9 mouse cellular contexts compared by ENCODE assay signal in the genomic region with DNA sequence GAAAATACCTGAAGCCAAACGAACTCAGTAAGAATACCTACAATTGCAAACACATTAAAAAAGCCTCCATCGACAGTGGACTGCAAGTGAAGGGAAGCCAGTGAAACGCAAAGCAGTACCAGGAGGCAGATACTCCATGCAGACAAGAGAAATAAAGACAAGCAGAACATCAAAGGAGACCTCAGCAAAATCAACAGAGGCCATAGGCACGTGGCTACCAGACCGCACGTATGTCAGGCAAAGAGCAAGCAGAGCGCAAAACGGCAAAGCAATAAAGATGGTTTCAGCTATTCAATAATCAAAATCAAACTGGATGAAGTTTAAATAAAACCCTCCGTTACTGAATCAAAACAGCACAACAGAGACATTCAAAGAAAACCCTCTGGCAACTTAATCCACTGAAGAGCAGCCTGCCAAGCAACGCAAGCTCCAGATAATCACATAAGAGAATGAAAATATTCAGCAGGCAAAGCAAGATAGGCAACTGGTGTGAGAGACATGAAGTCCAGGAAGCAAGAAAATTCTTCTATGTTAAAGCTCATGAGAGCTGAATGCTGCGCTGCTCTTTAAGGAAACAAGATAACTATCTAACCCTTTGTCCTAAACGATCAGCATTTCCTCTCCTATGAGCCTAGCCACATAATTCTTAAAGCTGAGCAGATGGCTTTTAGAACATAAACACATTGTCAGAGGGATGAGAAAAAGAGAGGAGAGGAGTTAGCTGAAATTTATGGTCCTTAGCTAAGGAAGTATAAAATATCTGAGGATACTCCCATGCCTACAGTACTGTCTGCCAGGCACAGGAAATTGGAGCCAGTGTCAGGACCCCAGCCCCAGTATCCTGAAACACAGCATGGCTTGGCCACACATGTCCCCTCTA.
DNase-seq lines count a peak whose midpoint lies in the region; ATAC-seq and TF ChIP-seq lines count a peak whose summit lies in the region.
"Had no signal": no experiment of that assay in that cellular context is flagged by ENCODE, and none has a peak within 500 bp of the region (broad histone marks: within the 10 kb centered on the region; RNA-seq: fewer than 3 reads in every experiment).

No protein-coding gene starts in this region.

- no peak for TF ChIP-seq RAD21 in MEL (IDR thresholded peaks at IDR 0.05; ENCODE audit: low read depth, low read length)

- H3K27me3 ChIP-seq in MEL (ENCODE audit: control insufficient read depth in 1 of 2, insufficient read depth in 2 of 2, low read length in 2 of 2), result no peaks in the 10 kb centered on the region
- no peaks in the 10 kb centered on the region for H3K27me3 ChIP-seq in midbrain, embryonic 16.5 days (ENCODE audit: control insufficient read depth, insufficient read depth, low read depth, low read length)
- no peaks in the 10 kb centered on the region for H3K27me3 ChIP-seq in hindbrain, embryonic 12.5 days

- no peak overlapping the region for H3K4me3 ChIP-seq in layer of hippocampus, adult 2 months
- peak overlapping the region; percentile 30 to 43 for H3K4me3 ChIP-seq in MEL (ENCODE audit: control insufficient read depth in 1 of 2, insufficient read depth in 1 of 2, low read depth in 2 of 2, low read length in 2 of 2)
- no peak overlapping the region for H3K4me3 ChIP-seq in midbrain, embryonic 16.5 days (ENCODE audit: low read depth, low read length)
- no peak overlapping the region for H3K4me3 ChIP-seq in hindbrain, embryonic 12.5 days

- H3K4me2 ChIP-seq in midbrain, embryonic 16.5 days (ENCODE audit: low read length), result no peak overlapping the region
- H3K4me2 ChIP-seq in hindbrain, embryonic 12.5 days (replicated peaks), result no peak overlapping the region

- peak overlapping the region; percentile 66 for H3K9ac ChIP-seq in MEL (ENCODE audit: control insufficient read depth, low read depth, low read length, poor library complexity, severe bottlenecking)
- H3K9ac ChIP-seq in midbrain, embryonic 16.5 days (ENCODE audit: low read depth, low read length), result no peak overlapping the region
- no peak overlapping the region for H3K9ac ChIP-seq in hindbrain, embryonic 12.5 days

- DNase-seq in layer of hippocampus, adult 2 months (ENCODE audit: low spot score in 2 of 2), result no peak
- DNase-seq in layer of hippocampus, postnatal 10 days (ENCODE audit: low spot score in 2 of 2), result no peak
- peak; percentile 66 for DNase-seq in MEL (ENCODE audit: low read depth, low spot score)
- peak; percentile 42 for DNase-seq in embryo, embryonic 10.5 days (ENCODE audit: low spot score)
- DNase-seq in gastrocnemius, postnatal 4 days (ENCODE audit: low spot score in 2 of 2), result no peak
- DNase-seq: right cerebral cortex, adult 18-20 months had no signal

- TF ChIP-seq CTCF in layer of hippocampus, adult 2 months (conservative IDR thresholded peaks at IDR 0.05), result no peak
- no peak for TF ChIP-seq CTCF in MEL (IDR thresholded peaks at IDR 0.05 in 2 of 3, conservative IDR thresholded peaks at IDR 0.05 in 1 of 3; ENCODE audit: control insufficient read depth in 1 of 3, insufficient read depth in 1 of 3, low read depth in 2 of 3, low read length in 3 of 3, poor library complexity in 1 of 3, severe bottlenecking in 1 of 3)

- peak overlapping the region; percentile 61 for H3K27ac ChIP-seq in layer of hippocampus, adult 2 months
- H3K27ac ChIP-seq in MEL (ENCODE audit: control insufficient read depth, low read depth, low read length), result peak overlapping the region; percentile 97
- no peak overlapping the region for H3K27ac ChIP-seq in midbrain, embryonic 16.5 days (ENCODE audit: low read length)
- no peak overlapping the region for H3K27ac ChIP-seq in hindbrain, embryonic 12.5 days

- peak; percentile 66; the same call in 1 of the 2 replicates for ATAC-seq in midbrain, embryonic 16.5 days
- ATAC-seq in cerebellum, adult (ENCODE audit: insufficient number of reproducible peaks, low FRiP score, low TSS enrichment), result no peak
- no peak for ATAC-seq in hindbrain, embryonic 12.5 days (ENCODE audit: low FRiP score)

- peaks cover 0 to 49% of the 10 kb centered on the region in 2 experiments; a peak in 2 of 4 replicates for H3K36me3 ChIP-seq in MEL (ENCODE audit: control insufficient read depth in 1 of 2, insufficient read depth in 2 of 2, low read length in 2 of 2)
- H3K36me3 ChIP-seq in midbrain, embryonic 16.5 days (ENCODE audit: control insufficient read depth, insufficient read depth, low read length), result no peaks in the 10 kb centered on the region
- H3K36me3 ChIP-seq in hindbrain, embryonic 12.5 days, result no peaks in the 10 kb centered on the region

- no peaks in the 10 kb centered on the region for H3K79me2 ChIP-seq in MEL (ENCODE audit: control insufficient read depth, insufficient read depth, low read length, poor library complexity)

- 0 out of 4 replicates have a peak, but pooled peaks of 1 of the 2 experiments have one; percentile 26 for TF ChIP-seq POLR2A in MEL (IDR thresholded peaks at IDR 0.05; ENCODE audit: control insufficient read depth in 1 of 2, insufficient read depth in 1 of 2, low read depth in 1 of 2, low read length in 2 of 2, poor library complexity in 1 of 2)

- no peaks in the 10 kb centered on the region for H3K9me3 ChIP-seq in MEL (replicated peaks; ENCODE audit: insufficient read depth, low read length)
- no peaks in the 10 kb centered on the region for H3K9me3 ChIP-seq in midbrain, embryonic 16.5 days (replicated peaks; ENCODE audit: control insufficient read depth, low read length, poor library complexity, severe bottlenecking)
- no peaks in the 10 kb centered on the region for H3K9me3 ChIP-seq in hindbrain, embryonic 12.5 days (replicated peaks)

- WGBS in midbrain, embryonic 16.5 days, result 42% methylated on average over 12 of the region's 12 CpGs
- WGBS in hindbrain, embryonic 12.5 days, result 70% methylated on average over 12 of the region's 12 CpGs

- TF ChIP-seq EP300 in MEL (IDR thresholded peaks at IDR 0.05; ENCODE audit: low read depth in 1 of 2, low read length in 2 of 2), result peak in 1 of 2 experiments; percentile 67; a peak in 1 of 4 replicates

- H3K4me1 ChIP-seq in MEL (ENCODE audit: control insufficient read depth in 1 of 2, insufficient read depth in 2 of 2, low read length in 2 of 2), result peaks cover 36 to 45% of the 10 kb centered on the region in 2 experiments
- peaks cover 6% of the 10 kb centered on the region for H3K4me1 ChIP-seq in midbrain, embryonic 16.5 days (ENCODE audit: control insufficient read depth, insufficient read depth, low read length)
- no peaks in the 10 kb centered on the region for H3K4me1 ChIP-seq in hindbrain, embryonic 12.5 days

TF ChIP-seq in MEL, 35 proteins besides CTCF, POLR2A, EP300 and RAD21 (continues in another document):
- no peak for TF ChIP-seq POLR2AphosphoS5 (IDR thresholded peaks at IDR 0.05; ENCODE audit: borderline replicate concordance, low read depth, low read length)
- TF ChIP-seq USF2 (IDR thresholded peaks at IDR 0.05; ENCODE audit: borderline replicate concordance in 1 of 2, insufficient read depth in 1 of 2, low read depth in 1 of 2, low read length in 2 of 2), result no peak
- TF ChIP-seq GABPA (IDR thresholded peaks at IDR 0.05; ENCODE audit: low read depth, low read length), result no peak
- TF ChIP-seq E2F4 (IDR thresholded peaks at IDR 0.05; ENCODE audit: borderline replicate concordance, low read depth, low read length), result no peak
- TF ChIP-seq POLR2AphosphoS2 (IDR thresholded peaks at IDR 0.05; ENCODE audit: low read length), result no peak
- TF ChIP-seq RCOR1 (IDR thresholded peaks at IDR 0.05; ENCODE audit: low read depth, low read length), result peak; percentile 53; the same call in 1 of the 2 replicates
- 0 out of 2 replicates have a peak, but pooled peaks have one; percentile 23 for TF ChIP-seq TCF12 (IDR thresholded peaks at IDR 0.05; ENCODE audit: low read depth, low read length)
- no peak for TF ChIP-seq MAZ (IDR thresholded peaks at IDR 0.05; ENCODE audit: low read depth, low read length)
- no peak for TF ChIP-seq KAT2A (conservative IDR thresholded peaks at IDR 0.05; ENCODE audit: low read depth, low read length)
- TF ChIP-seq ZKSCAN1 (IDR thresholded peaks at IDR 0.05; ENCODE audit: low read depth, low read length), result no peak
- TF ChIP-seq MXI1 (IDR thresholded peaks at IDR 0.05; ENCODE audit: low read depth, low read length), result 0 out of 2 replicates have a peak, but pooled peaks have one; percentile 1
- TF ChIP-seq TAL1 (IDR thresholded peaks at IDR 0.05; ENCODE audit: low read length), result no peak
- TF ChIP-seq NRF1 (IDR thresholded peaks at IDR 0.05; ENCODE audit: insufficient read depth, low read depth, low read length, poor library complexity, severe bottlenecking), result no peak
- 0 out of 2 replicates have a peak, but pooled peaks have one; percentile 5 for TF ChIP-seq ELF1 (IDR thresholded peaks at IDR 0.05; ENCODE audit: low read depth, low read length)
- TF ChIP-seq ETS1 (IDR thresholded peaks at IDR 0.05; ENCODE audit: low read depth, low read length), result peak; percentile 54; the same call in 1 of the 2 replicates
- no peak for TF ChIP-seq MAFK (IDR thresholded peaks at IDR 0.05; ENCODE audit: borderline replicate concordance, low read depth, low read length)
- TF ChIP-seq GATA1 (IDR thresholded peaks at IDR 0.05; ENCODE audit: low read depth, low read length), result peak; percentile 73
- TF ChIP-seq ZNF384 (IDR thresholded peaks at IDR 0.05; ENCODE audit: low read depth, low read length), result no peak
- TF ChIP-seq ZC3H11A (IDR thresholded peaks at IDR 0.05; ENCODE audit: low read depth, low read length), result no peak
- TF ChIP-seq USF1 (IDR thresholded peaks at IDR 0.05; ENCODE audit: low read depth, low read length), result peak; percentile 25; the same call in 1 of the 2 replicates
- TF ChIP-seq MEF2A (IDR thresholded peaks at IDR 0.05; ENCODE audit: extremely low read depth, insufficient replicate concordance, low read depth, low read length, poor library complexity, severe bottlenecking), result no peak
- TF ChIP-seq TBP (IDR thresholded peaks at IDR 0.05; ENCODE audit: low read depth, low read length), result 0 out of 2 replicates have a peak, but pooled peaks have one; percentile 37
- TF ChIP-seq MAX (IDR thresholded peaks at IDR 0.05; ENCODE audit: low read length), result no peak; the same call in 1 of the 2 replicates
- peak; percentile 9; the same call in 1 of the 2 replicates for TF ChIP-seq NELFE (IDR thresholded peaks at IDR 0.05; ENCODE audit: low read depth, low read length)
- TF ChIP-seq MYC (IDR thresholded peaks at IDR 0.05; ENCODE audit: low read depth, low read length), result peak; percentile 26; the same call in 1 of the 2 replicates
- TF ChIP-seq MYB (IDR thresholded peaks at IDR 0.05; ENCODE audit: low read depth, low read length), result no peak
- no peak for TF ChIP-seq SMC3 (IDR thresholded peaks at IDR 0.05; ENCODE audit: low read depth, low read length)
- no peak for TF ChIP-seq UBTF (IDR thresholded peaks at IDR 0.05; ENCODE audit: borderline replicate concordance, insufficient read depth, low read depth, low read length)
- TF ChIP-seq CHD1 (IDR thresholded peaks at IDR 0.05; ENCODE audit: low read depth, low read length), result 0 out of 2 replicates have a peak, but pooled peaks have one; percentile 64

Comparison
In these comparisons a context has a peak if more than half of its experiments do, and no peak if none do; other contexts are left out.
1. DNase-seq: peak in MEL (single experiment) and embryo, embryonic 10.5 days (single experiment); none in layer of hippocampus, adult 2 months (0 of 2), layer of hippocampus, postnatal 10 days (0 of 2) and gastrocnemius, postnatal 4 days (0 of 2).
2. H3K27ac ChIP-seq: peak in layer of hippocampus, adult 2 months (single experiment) and MEL (single experiment); none in midbrain, embryonic 16.5 days (single experiment) and hindbrain, embryonic 12.5 days (single experiment).
3. H3K4me3 ChIP-seq: peak in MEL (2 of 2); none in layer of hippocampus, adult 2 months (single experiment), midbrain, embryonic 16.5 days (single experiment) and hindbrain, embryonic 12.5 days (single experiment).